Mouse (Mus musculus): ENCODE data around the gene Kif5c.
A peak's percentile ranks its signal among the peaks of the same experiment; 100 is the strongest.

Gene Kif5c

DNA sequence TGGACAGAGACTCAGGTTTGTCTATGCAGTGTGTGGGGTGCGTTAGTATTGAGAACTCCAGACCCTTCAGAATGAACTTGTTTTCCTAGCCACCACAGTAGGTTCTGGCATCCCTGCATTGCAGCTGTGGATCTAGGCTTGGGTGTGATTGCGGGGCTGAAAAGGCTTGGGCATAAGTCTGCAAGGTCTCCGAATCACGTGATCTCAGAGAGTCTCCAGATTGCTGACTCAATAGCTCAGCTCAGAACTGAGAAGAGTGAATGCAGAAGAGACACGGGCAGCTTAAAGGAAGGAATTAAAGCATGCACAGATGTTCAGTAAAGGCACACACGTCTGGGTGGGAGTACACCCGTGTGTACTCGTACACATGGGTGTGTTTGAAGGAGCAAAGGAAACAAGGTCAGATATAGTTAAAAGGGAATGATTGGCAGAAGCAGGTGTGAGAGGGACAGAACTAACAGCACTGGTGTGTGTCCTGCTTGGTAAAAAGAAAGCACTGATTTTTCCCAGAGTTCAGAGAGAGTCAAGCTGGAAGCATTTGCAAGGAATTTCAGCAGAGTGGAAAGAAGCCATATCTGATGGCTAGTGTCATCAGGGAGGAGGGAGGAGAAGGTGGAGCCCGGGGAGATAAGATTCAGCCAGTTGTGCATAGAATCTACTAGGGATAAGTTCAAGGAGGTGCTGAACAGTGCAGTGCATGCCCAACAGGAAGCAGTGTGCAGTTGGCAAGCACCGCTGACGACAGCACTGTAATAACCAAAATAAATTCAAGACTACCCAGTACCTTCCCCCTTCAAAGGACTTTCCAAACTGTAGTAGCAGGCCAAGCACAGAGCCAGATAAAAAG lies 130.9 kb downstream of the Kif5c start:
- no peak for DNase-seq

DNA sequence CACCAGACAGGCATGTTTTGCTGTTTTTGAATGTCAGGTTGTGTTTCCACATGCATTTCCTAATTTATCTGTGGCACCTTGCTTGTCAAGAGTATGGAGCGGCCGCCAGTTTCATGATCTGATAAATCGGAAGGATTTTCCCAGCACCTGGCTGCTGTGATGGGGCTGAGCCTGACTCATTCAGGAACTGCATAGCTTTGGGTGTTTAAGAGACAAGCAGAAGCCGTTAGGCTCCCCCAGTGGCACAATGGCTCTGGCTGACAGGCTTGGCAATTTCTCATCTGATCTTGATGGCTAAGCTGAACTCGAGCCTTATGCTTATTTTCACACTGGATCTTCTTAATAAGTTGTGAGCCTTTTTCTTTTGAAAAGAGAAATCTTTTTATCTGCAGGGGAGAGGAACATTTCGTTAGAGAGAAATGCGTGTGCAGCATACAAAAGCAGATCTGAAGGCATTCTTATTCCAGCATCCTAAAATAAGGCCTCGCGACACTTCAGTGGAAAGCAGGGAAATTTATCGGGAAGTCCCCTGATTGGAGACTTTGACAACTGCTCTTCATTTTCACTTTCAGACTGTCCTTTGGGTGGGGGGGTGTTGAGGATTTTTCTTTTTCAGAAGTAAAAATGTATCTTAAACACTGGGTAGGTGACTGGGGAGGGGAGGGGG lies 132.6 kb downstream of the Kif5c start:
- peak; percentile 44 for DNase-seq

DNA sequence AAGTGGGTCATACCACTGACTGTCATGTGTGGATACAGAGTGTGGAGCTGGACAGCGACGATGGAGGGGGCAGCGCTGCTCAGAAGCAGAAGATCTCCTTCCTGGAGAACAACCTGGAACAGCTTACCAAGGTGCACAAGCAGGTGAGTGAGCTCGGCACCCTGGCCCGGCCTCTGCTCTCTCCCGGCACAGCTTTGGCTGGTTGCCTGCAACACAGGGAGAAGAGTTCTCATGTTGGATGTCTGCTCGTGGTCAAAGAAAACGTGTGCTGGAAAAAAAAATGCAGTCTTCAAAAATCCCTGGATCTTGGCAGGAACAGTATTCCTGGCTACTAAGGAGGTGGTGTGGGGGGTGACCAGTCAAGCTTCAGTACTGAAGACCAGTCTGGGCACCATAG lies 133.1 kb downstream of the Kif5c start:
- no peak for DNase-seq

DNA sequence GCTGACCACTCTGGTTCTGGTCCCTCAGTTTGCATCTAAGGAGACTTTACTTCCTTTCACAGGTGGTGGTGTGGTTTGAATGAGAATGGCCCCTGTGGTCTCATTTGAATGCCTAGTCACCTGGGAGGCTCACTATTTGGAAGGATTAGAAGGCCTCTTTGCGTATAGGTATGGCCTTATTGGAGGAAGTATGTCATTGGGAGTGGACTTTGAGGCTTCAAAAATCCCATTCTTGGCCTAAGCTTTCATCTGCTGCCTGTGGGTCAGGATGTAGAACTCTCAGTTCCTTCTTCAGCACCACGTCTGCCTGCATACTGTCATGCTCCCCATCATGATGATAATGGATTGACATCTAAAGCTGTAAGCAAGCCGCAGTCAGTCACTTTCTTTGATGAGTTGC lies 134.0 kb downstream of the Kif5c start:
- no peak for DNase-seq

DNA sequence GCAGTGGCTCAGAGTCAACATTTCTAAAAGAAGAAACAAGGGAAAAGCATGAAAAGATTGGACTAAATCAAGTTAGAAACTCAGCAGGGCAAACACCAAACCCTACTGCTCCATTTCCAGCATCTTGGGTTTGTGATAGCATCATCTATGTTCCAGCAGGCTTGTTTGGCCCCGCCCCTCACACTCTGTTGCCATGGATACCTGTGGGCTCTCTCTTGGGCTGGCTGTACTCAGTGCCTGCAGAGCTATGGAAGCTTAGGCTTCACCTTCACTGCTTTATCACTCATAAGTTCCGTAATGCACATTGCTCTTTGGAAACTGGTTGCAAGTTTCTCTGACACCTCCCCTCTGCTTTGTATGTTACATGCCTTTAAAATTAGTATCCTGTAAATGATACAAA lies 136.0 kb downstream of the Kif5c start:
- no peak for DNase-seq

DNA sequence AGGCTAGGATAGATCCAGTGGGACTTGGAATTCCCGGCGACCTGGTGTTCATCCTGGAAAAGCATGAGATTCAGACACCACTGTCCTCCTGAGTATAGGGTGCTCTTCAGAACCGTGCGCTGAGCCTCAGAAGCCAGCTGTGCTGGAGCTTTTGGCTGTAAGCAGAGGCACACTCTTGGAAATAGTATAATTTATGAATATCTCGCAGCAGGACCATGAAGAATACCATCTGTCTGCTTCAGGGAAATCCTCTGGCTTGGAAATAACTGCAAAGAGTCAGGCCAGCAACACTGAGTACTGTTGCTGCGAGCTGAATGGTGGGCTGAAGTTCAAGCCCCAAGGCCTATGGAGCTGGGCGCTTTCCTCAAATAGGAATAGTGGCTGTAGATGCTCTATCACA lies 138.5 kb downstream of the Kif5c start:
- no peak for DNase-seq

DNA sequence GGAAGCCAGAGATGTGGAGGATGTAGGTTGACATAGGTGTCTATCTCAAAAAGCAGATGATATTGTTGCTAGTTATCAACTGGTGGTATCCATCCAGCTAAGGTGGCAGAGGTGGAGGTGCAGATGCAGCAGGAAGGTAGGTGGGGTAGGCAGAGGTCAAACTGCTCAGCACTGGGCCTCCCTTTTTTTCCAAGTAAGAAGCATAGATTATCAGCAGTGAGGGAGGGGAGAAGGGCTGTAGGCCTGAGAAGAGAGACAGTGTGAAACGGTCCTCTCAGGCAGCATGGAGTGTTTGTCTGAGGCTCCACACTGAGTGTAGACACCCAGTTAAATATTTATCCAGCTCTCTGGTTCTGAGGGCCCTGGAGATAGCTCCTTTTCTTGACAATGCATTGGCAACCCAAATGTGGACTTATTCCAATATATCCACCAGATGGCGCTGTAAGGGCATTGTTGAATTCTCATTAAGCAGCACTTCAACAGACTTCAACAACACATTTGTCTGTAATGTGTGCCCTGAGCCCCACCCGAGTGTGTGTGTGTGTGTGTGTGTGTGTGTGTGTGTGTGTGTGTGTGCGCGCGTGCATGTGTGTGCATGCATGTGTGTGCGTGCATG lies 145.3 kb downstream of the Kif5c start:
- DNase-seq, result no peak

DNA sequence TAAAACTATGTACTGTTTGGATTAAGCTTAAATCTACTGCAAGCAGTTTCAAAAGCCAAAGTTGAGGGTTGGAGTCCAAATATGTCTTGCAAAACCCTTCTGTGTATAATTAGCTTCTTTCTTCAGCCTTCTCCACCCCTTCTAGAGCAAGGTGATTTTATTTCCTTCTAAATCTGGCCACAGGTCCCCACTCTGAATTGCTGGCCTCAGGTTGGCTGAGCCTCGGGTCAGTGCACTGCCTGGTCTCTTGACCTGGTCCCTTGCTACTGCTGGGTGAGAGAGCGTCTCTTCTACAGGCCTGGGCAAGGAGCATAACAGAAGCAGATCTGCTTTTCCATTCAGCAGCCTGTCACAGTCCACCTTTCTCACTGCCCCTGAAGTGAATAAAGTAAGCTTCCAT lies 149.8 kb downstream of the Kif5c start:
- DNase-seq, result no peak

DNA sequence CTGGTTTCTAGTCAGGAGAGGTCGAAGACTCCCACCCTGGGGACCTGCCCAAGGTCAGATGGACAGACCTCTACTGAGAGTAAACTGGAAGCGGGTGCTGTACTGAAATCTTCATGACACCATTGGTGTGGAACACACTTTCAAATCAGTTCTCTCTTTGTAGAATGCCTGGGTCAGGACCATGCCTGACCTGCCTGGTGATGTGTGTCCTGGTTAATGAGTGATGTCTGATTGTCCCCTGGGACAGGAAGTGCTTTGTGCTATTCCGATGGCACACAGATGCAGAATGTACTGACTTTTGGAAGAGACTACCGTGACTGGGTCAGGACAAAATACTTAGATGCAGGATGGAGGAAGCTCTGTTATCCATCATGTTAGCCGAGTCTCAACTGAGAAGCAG lies 151.3 kb downstream of the Kif5c start:
- DNase-seq, result no peak

DNA sequence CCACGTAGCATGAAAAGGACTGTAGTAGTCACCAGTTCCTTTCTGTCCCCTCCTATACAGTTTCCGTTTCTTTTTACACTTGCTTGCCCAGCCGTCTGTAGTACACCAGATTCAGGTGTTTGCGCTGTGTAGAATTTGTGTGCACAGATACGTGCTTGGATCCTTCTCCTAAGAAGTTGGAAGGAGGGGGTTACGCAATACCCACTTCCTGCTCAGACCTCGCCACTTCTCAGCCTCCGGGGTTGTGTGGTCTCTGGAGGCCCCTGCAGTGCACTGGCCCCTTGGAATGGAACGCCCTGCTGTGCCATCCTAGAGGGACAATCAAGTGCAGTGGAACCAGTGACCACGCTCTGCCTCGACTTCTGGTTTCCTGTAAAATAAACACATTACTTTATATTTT lies 152.1 kb downstream of the Kif5c start:
- no peak for DNase-seq

DNA sequence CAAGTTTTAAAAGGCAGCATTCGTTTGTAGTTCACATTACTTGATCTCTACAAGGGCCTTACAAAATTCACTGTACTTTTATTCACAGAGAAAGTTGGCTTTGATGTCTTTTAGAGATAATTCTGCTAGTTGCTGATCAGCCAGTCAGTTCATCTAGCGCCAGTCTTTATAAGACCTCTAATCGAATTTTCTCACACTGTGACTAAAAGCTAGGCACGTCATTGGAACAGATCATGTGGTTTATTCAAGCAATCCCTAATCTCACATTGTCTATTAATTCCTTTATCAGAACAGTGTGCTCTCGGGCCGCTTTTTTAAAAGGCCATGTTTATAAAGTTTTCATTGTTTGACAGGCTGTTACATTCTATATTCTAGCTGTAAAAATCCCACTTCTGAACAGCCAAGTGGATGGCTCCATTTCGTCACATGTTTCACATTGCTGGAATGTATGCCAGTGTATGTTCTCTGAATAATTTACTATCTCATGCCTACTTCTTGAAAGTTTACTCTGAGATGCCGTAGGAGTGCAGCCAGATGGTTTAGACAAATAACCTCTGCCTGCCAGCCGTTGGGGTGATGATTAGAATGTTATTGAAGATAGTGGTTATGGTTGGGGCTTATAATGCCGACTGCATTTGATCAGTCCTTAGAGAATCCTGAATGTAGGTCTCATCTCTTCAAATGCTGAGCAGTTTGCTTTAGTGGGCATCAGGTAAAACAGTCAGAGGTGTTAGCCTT lies 154.3 kb downstream of the Kif5c start:
- DNase-seq, result no peak

DNA sequence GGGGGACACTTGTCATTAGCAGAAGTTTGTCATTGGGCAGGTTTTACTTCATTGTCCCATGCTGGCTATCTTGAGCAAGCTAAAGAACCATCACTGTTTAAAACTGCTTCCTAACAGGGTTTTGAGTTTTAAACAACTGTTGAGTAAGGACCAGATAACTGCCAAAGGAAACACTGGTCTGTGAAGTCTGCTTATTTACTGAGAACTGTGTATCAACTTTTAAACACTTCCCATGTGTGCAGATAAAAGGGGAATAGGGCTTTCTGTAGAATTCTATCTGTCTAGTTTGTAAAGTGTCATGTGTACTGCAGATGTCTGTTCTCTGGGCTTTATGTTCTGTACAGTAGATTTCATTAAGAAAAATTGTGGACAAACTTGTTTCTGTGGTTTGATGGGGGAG lies 155.1 kb downstream of the Kif5c start:
- DNase-seq, result no peak

DNA sequence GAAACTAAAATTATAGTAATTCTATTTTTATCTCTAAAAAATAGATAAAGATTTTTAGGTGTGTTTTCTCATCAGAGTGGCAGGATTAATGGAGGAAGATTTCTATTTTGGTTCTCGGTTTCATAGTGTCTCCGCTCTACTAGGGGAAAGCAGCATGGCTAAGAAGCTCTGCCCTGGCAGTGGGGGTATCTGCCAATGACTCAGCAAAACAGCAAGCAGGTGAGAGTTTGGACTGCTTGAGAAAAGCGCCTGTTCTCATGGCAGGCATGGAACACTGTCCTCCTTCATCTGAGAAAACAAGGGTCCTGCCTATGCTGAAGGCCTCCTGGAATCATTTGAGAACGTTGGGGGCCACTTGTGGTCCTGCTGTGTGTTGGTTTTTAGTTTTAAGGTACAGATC lies 156.1 kb downstream of the Kif5c start:
- DNase-seq, result no peak

DNA sequence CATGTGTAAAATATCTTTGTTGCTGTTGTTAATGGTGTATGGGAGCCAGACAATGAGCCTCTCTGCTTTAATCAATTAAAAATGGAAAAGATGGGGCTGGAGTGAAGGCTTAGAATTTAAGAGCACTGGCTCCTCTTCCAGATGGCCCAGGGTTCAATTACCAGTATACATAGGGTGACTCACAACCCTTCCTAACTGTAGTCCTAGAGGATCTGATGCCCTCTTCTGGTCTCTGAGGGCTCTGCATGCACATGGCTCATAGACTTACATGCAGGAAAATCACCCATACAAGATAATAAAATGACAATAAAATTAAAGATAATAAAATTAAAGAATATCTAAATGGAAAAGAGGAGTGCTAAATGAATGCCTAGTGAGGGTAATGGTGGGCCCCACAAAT lies 156.6 kb downstream of the Kif5c start:
- no peak for DNase-seq

DNA sequence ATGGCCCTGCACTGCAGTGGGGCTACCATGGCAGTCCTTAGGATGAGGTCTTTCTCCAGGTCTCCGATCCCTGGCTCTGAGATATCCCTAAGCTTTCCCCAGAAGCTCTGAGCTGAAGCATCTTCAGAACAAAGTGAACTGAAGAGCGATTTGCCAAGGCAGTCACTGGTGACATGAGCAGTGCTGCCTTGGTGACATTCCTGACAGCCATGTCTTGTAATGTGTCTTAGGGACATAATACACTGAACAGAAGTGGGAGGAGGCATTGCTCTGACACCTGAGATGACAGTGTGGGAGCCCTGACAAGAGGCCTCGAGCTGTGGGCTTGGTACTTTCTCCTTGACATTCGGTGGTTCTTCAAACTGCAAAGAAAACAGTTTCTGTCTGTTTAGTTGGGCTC lies 157.3 kb downstream of the Kif5c start:
- DNase-seq, result no peak

DNA sequence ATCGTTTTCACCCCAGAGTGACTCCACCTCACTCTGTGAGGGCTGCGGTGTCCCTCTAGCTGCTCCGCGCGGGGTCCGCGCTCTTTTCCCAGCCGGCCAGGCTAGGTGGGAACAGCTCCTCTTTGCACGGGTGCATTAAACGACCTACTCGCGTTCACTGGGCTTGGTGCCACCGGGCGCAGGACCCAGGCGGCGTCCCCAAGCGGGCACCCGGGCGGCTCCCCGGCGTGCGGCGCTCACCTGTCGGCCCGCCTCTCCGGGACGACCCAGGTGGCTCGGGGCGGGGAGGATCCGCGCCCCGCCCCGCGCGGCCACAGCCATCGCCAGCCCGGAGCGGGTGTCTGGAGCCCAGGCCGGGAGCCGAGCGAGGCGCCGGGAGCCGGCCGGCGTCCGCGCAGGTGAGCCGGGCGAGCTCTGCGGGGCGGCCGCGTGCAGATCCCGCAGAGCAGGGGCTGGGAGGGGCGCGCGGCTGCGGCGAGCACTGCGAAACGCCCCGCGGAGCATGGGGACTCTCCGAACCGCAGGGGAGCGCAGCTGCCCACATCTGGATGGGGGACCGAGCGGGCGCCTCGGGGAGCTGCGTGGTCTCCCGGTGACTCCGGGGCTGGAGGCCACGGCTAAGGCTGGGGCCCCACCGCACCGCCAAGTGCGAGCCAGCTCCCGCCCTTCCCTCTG lies 168.4 kb downstream of the Kif5c start, which contains the start of gene Lypd6b:
Lypd6b (plus strand) TSS at position 313 of the 675 bp plus-strand sequence.
- no peak for DNase-seq

DNA sequence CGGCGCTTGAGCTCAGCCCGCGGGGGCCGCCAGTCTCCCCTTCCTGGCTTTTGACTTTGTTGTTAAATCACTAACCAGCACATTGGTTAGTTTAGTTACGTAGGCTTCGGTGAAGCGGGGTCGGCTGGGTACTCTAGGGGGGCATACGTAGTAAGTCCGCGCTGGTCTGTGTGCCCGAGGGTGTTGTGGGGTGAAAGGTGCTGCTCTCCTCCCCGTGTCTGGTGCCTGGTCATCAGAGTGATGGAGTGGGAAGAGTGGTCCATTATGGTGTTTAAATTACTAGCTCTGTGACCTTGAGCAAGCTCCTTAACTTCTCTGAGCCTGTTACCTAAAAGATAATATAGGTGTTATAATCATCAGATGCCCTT lies 168.9 kb downstream of the Kif5c start:
- DNase-seq, result no peak

DNA sequence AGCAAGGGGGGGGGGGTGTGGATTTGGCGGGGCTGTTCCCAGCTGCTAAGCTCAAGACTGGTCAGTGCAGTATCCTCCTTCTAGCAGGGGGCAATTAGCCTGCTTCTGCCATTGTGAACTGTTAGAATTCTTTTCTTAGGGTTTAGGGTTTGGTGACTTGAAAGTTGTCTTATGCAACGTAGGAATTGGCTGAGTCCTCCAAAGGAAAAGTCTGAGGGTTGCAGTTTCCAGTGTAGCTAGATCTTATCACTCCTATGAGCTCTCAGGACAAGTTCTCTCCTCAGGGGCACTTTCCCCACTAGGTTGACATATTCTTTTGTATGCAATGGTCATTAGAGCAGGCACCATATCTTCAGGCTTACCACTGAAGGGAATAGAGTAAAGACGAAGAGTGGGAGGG lies 169.5 kb downstream of the Kif5c start:
- no peak for DNase-seq

DNA sequence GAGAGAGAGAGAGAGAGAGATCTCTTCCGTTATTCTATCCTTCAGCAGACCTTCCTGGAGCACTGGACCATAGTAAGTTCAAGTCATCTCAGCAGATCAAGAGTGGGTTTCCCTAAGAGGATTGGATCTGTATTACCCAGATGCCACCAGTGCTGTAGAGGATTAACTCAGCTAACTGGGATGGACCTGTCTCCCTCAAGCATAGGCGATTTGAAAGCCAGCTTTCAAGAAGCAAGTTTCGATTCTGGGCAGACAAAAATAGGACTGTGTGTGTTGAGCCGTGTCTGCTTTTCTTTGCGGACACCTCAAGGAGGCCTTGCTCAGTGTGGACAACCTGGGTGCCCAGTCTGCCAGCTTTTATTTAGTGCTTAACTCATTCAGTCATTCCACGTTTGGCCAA lies 170.0 kb downstream of the Kif5c start:
- no peak for DNase-seq

DNA sequence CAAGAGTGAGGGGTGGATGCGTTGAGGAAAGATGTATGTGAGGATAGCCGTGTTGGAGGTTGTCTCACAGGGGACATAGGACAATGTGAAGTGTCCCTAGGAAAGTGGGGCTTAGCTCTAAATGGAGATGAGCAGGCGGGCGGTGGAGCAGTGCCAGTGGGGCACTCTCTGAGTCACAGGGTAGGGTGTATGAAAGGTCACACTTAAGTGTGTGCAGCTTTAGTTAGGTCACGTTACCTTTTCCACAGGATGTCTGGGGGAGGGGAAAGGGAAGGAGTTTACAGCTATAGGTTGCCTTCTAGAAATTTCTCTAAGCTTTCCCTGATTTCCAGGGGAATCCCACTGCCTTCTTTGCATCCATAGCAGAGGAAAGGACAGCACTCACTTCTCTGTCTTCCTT lies 170.4 kb downstream of the Kif5c start:
- DNase-seq, result no peak

DNA sequence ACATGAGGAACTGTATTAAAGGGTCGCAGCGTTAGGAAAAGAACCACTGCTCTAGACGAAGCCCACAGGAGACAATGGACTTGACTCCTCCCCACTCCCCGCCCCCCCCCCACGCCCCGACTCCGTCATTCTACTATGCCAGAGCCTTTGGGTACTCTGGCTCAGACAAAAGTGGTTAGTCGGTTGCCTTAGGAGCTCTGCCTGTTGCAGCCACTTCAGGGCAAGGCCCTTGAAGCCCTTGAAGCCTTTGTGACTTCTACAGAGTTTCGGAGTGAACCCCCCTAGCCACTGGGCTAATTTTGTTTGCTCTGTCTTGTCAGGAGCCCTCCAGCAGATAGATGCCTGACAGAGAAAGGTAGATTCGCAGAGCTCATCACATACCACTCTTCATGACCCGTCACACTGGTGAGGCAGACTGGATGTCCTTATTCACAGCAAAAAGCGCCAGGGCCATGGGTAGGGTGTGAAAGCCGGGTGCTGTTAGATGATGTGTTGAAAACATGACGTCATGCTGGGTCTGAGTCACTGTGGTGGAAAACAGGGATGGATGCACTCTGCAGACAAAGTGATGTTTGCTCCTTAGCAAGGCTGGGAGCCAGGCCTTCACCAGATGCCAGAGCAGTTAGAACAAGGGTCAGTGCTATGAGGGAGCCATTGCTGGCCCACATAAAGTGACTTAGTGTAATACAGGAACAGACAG lies 178.5 kb downstream of the Kif5c start:
- DNase-seq, result no peak

DNA sequence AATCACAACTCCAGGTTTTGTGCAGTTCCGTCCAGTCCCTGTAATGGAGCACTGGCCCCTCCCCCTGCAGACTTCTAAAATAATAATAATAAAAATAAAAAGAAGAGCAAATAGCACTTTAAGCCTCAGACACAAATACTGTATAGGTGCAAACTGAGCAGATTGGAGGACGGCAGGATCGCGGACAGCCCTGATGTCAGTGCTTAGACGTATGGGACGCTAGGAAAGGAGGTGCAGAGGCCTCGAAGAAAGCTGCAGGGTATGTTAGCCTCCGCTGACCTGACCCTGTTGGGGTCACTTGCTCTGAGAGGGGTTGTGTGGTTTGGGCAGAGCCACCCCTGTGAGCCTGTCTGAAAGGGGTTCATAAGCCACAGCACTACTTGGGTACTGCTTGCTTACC lies 185.3 kb downstream of the Kif5c start:
- no peak for DNase-seq
